Mouse (Mus musculus): ENCODE measurements around the gene Smco4. TPM values are rescaled to one million over a fixed set of nuclear protein-coding genes. Genes with fewer than 3 reads are reported as not detected.
A peak's percentile ranks its signal among the peaks of the same experiment; 100 is the strongest.
"Not testable (repeated sequence)": the region's sequence is repeated elsewhere in the genome, so short reads cannot be mapped to it uniquely, and the experiment has no call there.

Gene Smco4
- polyA plus RNA-seq, 1 experiment from 2014 or later = 3.7 TPM

- Histone ChIP-seq H3K9me3 (ENCODE audit: control insufficient read depth, low read length) (no peaks in the 10 kb centered on the region), H3K4me3 (ENCODE audit: low read depth, low read length) (no peak overlapping the region), H3K27me3 (ENCODE audit: control insufficient read depth, insufficient read depth, low read length) (no peaks in the 10 kb centered on the region), H3K4me2 (no peak overlapping the region), H3K36me3 (ENCODE audit: control insufficient read depth, insufficient read depth, low read length) (peaks cover 2% of the 10 kb centered on the region; the same call in 1 of the 2 replicates), H3K4me1 (ENCODE audit: control insufficient read depth, insufficient read depth, low read length) (no peaks in the 10 kb centered on the region), H3K27ac (ENCODE audit: low read depth, low read length) (no peak overlapping the region), H3K9ac (ENCODE audit: low read length) (no peak overlapping the region)
- 88% methylated on average over 4 of the region's 4 CpGs for WGBS
- no peak for ATAC-seq (ENCODE audit: low FRiP score)
- no peak for DNase-seq (ENCODE audit: low spot score, missing footprints)
Observed at GRCm38 (mm10) chr9:15550461-15550961, 57.3 kb downstream of the Smco4 start.

- not testable (repeated sequence) for H3K36me3 ChIP-seq (ENCODE audit: control insufficient read depth, insufficient read depth, low read length); H3K27me3 ChIP-seq (ENCODE audit: control insufficient read depth, insufficient read depth, low read length); H3K4me3 ChIP-seq (ENCODE audit: low read depth, low read length); H3K4me2 ChIP-seq; ATAC-seq (ENCODE audit: low FRiP score); H3K9ac ChIP-seq (ENCODE audit: low read length); H3K27ac ChIP-seq (ENCODE audit: low read depth, low read length); DNase-seq (ENCODE audit: low spot score, missing footprints); H3K9me3 ChIP-seq (ENCODE audit: control insufficient read depth, low read length); H3K4me1 ChIP-seq (ENCODE audit: control insufficient read depth, insufficient read depth, low read length)
- WGBS = 93% methylated on average over 6 of the region's 6 CpGs
Observed at GRCm38 (mm10) chr9:15551073-15551472, 57.8 kb downstream of the Smco4 start.

GRCm38 (mm10) chr9:15551933-15552851 is 59.0 kb downstream of the Smco4 start:
- peaks cover 2% of the 10 kb centered on the region; the same call in 1 of the 2 replicates for H3K36me3 ChIP-seq (ENCODE audit: control insufficient read depth, insufficient read depth, low read length)
- 84% methylated on average over 15 of the region's 15 CpGs for WGBS

GRCm38 (mm10) chr9:15553322-15553721 is 60.1 kb downstream of the Smco4 start:
- 74% methylated on average over 8 of the region's 8 CpGs for WGBS
- no peaks in the 10 kb centered on the region for H3K9me3 ChIP-seq (ENCODE audit: control insufficient read depth, low read length)
- DNase-seq (ENCODE audit: low spot score, missing footprints) = no peak
- H3K9ac ChIP-seq (ENCODE audit: low read length) = no peak overlapping the region
- ATAC-seq (ENCODE audit: low FRiP score) = no peak
- no peaks in the 10 kb centered on the region for H3K4me1 ChIP-seq (ENCODE audit: control insufficient read depth, insufficient read depth, low read length)
- no peaks in the 10 kb centered on the region for H3K27me3 ChIP-seq (ENCODE audit: control insufficient read depth, insufficient read depth, low read length)
- H3K36me3 ChIP-seq (ENCODE audit: control insufficient read depth, insufficient read depth, low read length) = no peaks in the 10 kb centered on the region
- no peak overlapping the region for H3K27ac ChIP-seq (ENCODE audit: low read depth, low read length)
- no peak overlapping the region for H3K4me3 ChIP-seq (ENCODE audit: low read depth, low read length)
- no peak overlapping the region for H3K4me2 ChIP-seq

More at GRCm38 (mm10) chr9:15551933-15552851, 59.0 kb downstream of the Smco4 start:
- H3K4me3 ChIP-seq (ENCODE audit: low read depth, low read length) = no peak overlapping the region
- no peak for ATAC-seq (ENCODE audit: low FRiP score)
- H3K4me1 ChIP-seq (ENCODE audit: control insufficient read depth, insufficient read depth, low read length) = no peaks in the 10 kb centered on the region
- DNase-seq (ENCODE audit: low spot score, missing footprints) = no peak
- H3K27me3 ChIP-seq (ENCODE audit: control insufficient read depth, insufficient read depth, low read length) = no peaks in the 10 kb centered on the region
- H3K27ac ChIP-seq (ENCODE audit: low read depth, low read length) = no peak overlapping the region
- no peak overlapping the region for H3K9ac ChIP-seq (ENCODE audit: low read length)
- H3K4me2 ChIP-seq = no peak overlapping the region
- H3K9me3 ChIP-seq (ENCODE audit: control insufficient read depth, low read length) = no peaks in the 10 kb centered on the region

- H3K4me1 ChIP-seq (ENCODE audit: control insufficient read depth, insufficient read depth, low read length) = no peaks in the 10 kb centered on the region
- 81% methylated on average over 3 of the region's 3 CpGs for WGBS
- no peaks in the 10 kb centered on the region for H3K9me3 ChIP-seq (ENCODE audit: control insufficient read depth, low read length)
- H3K4me3 ChIP-seq (ENCODE audit: low read depth, low read length) = no peak overlapping the region
- no peak overlapping the region for H3K4me2 ChIP-seq
- no peaks in the 10 kb centered on the region for H3K36me3 ChIP-seq (ENCODE audit: control insufficient read depth, insufficient read depth, low read length)
- H3K27me3 ChIP-seq (ENCODE audit: control insufficient read depth, insufficient read depth, low read length) = no peaks in the 10 kb centered on the region
- ATAC-seq (ENCODE audit: low FRiP score) (no peak), DNase-seq (ENCODE audit: low spot score, missing footprints) (no peak)
- H3K9ac ChIP-seq (ENCODE audit: low read length) = no peak overlapping the region
- H3K27ac ChIP-seq (ENCODE audit: low read depth, low read length) = no peak overlapping the region
Observed at GRCm38 (mm10) chr9:15560451-15560850, 67.2 kb downstream of the Smco4 start.

GRCm38 (mm10) chr9:15562353-15562752 is 69.1 kb downstream of the Smco4 start:
- Histone ChIP-seq H3K27me3 (ENCODE audit: control insufficient read depth, insufficient read depth, low read length) (no peaks in the 10 kb centered on the region), H3K9ac (ENCODE audit: low read length) (no peak overlapping the region), H3K4me1 (ENCODE audit: control insufficient read depth, insufficient read depth, low read length) (no peaks in the 10 kb centered on the region), H3K36me3 (ENCODE audit: control insufficient read depth, insufficient read depth, low read length) (no peaks in the 10 kb centered on the region), H3K9me3 (ENCODE audit: control insufficient read depth, low read length) (no peaks in the 10 kb centered on the region), H3K27ac (ENCODE audit: low read depth, low read length) (no peak overlapping the region), H3K4me3 (ENCODE audit: low read depth, low read length) (no peak overlapping the region), H3K4me2 (no peak overlapping the region)
- WGBS = 84% methylated on average over 7 of the region's 7 CpGs
- ATAC-seq (ENCODE audit: low FRiP score) (no peak), DNase-seq (ENCODE audit: low spot score, missing footprints) (no peak)

GRCm38 (mm10) chr9:15574750-15575454 is 81.7 kb downstream of the Smco4 start:
- H3K4me2 ChIP-seq = no peak overlapping the region
- no peak for ATAC-seq (ENCODE audit: low FRiP score)
- WGBS = 84% methylated on average over 13 of the region's 13 CpGs
- peak; percentile 21 for DNase-seq (ENCODE audit: low spot score, missing footprints)
- H3K4me1 ChIP-seq (ENCODE audit: control insufficient read depth, insufficient read depth, low read length) = no peaks in the 10 kb centered on the region
- no peak overlapping the region for H3K27ac ChIP-seq (ENCODE audit: low read depth, low read length)
- no peaks in the 10 kb centered on the region for H3K36me3 ChIP-seq (ENCODE audit: control insufficient read depth, insufficient read depth, low read length)
- no peaks in the 10 kb centered on the region for H3K27me3 ChIP-seq (ENCODE audit: control insufficient read depth, insufficient read depth, low read length)
- no peak overlapping the region for H3K9ac ChIP-seq (ENCODE audit: low read length)
- no peaks in the 10 kb centered on the region for H3K9me3 ChIP-seq (ENCODE audit: control insufficient read depth, low read length)
- no peak overlapping the region for H3K4me3 ChIP-seq (ENCODE audit: low read depth, low read length)

- no peaks in the 10 kb centered on the region for H3K9me3 ChIP-seq (ENCODE audit: control insufficient read depth, low read length)
- 77% methylated on average over 1 of the region's 1 CpGs for WGBS
- H3K27ac ChIP-seq (ENCODE audit: low read depth, low read length) = no peak overlapping the region
- no peak overlapping the region for H3K4me2 ChIP-seq
- H3K4me1 ChIP-seq (ENCODE audit: control insufficient read depth, insufficient read depth, low read length) = no peaks in the 10 kb centered on the region
- ATAC-seq (ENCODE audit: low FRiP score) (no peak), DNase-seq (ENCODE audit: low spot score, missing footprints) (no peak)
- no peaks in the 10 kb centered on the region for H3K27me3 ChIP-seq (ENCODE audit: control insufficient read depth, insufficient read depth, low read length)
- no peak overlapping the region for H3K9ac ChIP-seq (ENCODE audit: low read length)
- no peaks in the 10 kb centered on the region for H3K36me3 ChIP-seq (ENCODE audit: control insufficient read depth, insufficient read depth, low read length)
- no peak overlapping the region for H3K4me3 ChIP-seq (ENCODE audit: low read depth, low read length)
Observed at GRCm38 (mm10) chr9:15578427-15578826, 85.2 kb downstream of the Smco4 start.

- Histone ChIP-seq H3K4me3 (ENCODE audit: low read depth, low read length) (no peak overlapping the region), H3K4me1 (ENCODE audit: control insufficient read depth, insufficient read depth, low read length) (no peaks in the 10 kb centered on the region), H3K9me3 (ENCODE audit: control insufficient read depth, low read length) (no peaks in the 10 kb centered on the region), H3K9ac (ENCODE audit: low read length) (no peak overlapping the region), H3K36me3 (ENCODE audit: control insufficient read depth, insufficient read depth, low read length) (no peaks in the 10 kb centered on the region), H3K4me2 (no peak overlapping the region), H3K27ac (ENCODE audit: low read depth, low read length) (no peak overlapping the region), H3K27me3 (ENCODE audit: control insufficient read depth, insufficient read depth, low read length) (no peaks in the 10 kb centered on the region)
- 94% methylated on average over 9 of the region's 9 CpGs for WGBS
- peak; percentile 12 for DNase-seq (ENCODE audit: low spot score, missing footprints)
- no peak for ATAC-seq (ENCODE audit: low FRiP score)
Observed at GRCm38 (mm10) chr9:15578946-15579345, 85.7 kb downstream of the Smco4 start.

Measured in midbrain, embryonic 11.5 days (tissue).